Mouse (Mus musculus) heart, embryonic 11.5 days (tissue): Measurements from ENCODE around the gene Ttc21a. TPM values are rescaled to one million over a fixed set of nuclear protein-coding genes. Genes with fewer than 3 reads are reported as not detected.

Experiments used
- ATAC-seq: fragments of 200-750 bp; cut with Nextera tagmentation; replicated peaks from 2 replicates; pipeline ENCODE4 v1.8.0; 2017; ENCODE audit warnings: moderate library complexity; ENCODE audit not compliant: insufficient number of reproducible peaks, low FRiP score, low TSS enrichment
- H3K27ac ChIP-seq: fragments of 300-500 bp; sonication (generic); 2 replicates; pipeline ENCODE4 v1.5.1; 2014; ENCODE audit warnings: mild to moderate bottlenecking, low read depth, low read length
- H3K27me3 ChIP-seq: fragments of 300-500 bp; sonication (generic); 2 replicates; pipeline ENCODE4 v1.6.1; 2014; ENCODE audit warnings: mild to moderate bottlenecking, low read length, mixed read lengths; ENCODE audit not compliant: control insufficient read depth, insufficient read depth
- H3K36me3 ChIP-seq: fragments of 300-500 bp; sonication (generic); 2 replicates; pipeline ENCODE4 v1.6.1; 2014; ENCODE audit warnings: mild to moderate bottlenecking, low read length, moderate library complexity, mixed read lengths; ENCODE audit not compliant: control insufficient read depth, insufficient read depth
- H3K4me1 ChIP-seq: fragments of 300-500 bp; sonication (generic); 2 replicates; pipeline ENCODE4 v1.6.1; 2014; ENCODE audit warnings: low read length; ENCODE audit not compliant: control insufficient read depth, insufficient read depth
- H3K4me2 ChIP-seq: fragments of 300-500 bp; sonication (generic); 2 replicates; pipeline ENCODE4 v1.6.1; 2014; ENCODE audit warnings: mild to moderate bottlenecking, moderate library complexity
- H3K4me3 ChIP-seq: fragments of 300-500 bp; sonication (generic); 2 replicates; pipeline ENCODE4 v1.5.1; 2014; ENCODE audit warnings: low read depth, low read length
- H3K9ac ChIP-seq: fragments of 300-500 bp; sonication (generic); 2 replicates; pipeline ENCODE4 v1.6.1; 2014; ENCODE audit warnings: mild to moderate bottlenecking, low read depth, low read length, moderate library complexity
- H3K9me3 ChIP-seq: fragments of 300-500 bp; sonication (generic); replicated peaks from 2 replicates; pipeline ENCODE4 v1.6.1; 2016; ENCODE audit warnings: low read length; ENCODE audit not compliant: control insufficient read depth
- WGBS: fragments of 180-500 bp; shearing (Covaris S2); extraction: QIAGEN DNeasy Blood & Tissue Kit; methylation state at CpG from one replicate; pipeline ENCODE4 v1.1.7; 2014; ENCODE audit not compliant: insufficient replicate concordance; 5-methylcytosine and 5-hydroxymethylcytosine counted together
- polyA plus RNA-seq: library from polyadenylated mRNA; unstranded; fragments of >200 nt; fragmentation: Nextera tagmentation; extraction: Ambion mirVana; gene quantifications from 2 replicates; pipeline ENCODE4 v1.2.1, GENCODE M21; 2014

Ttc21a gene
- polyA plus RNA-seq, 1 experiment from 2014 or later, result 0.23 TPM

- peaks cover 11% of the 10 kb centered on the region for H3K36me3 ChIP-seq
- H3K27me3 ChIP-seq, result no peaks in the 10 kb centered on the region
- no peak overlapping the region for H3K27ac ChIP-seq
- H3K4me3 ChIP-seq, result no peak overlapping the region
- WGBS, result 79% methylated on average over 12 of the region's 12 CpGs
- no peak for ATAC-seq
- no peaks in the 10 kb centered on the region for H3K4me1 ChIP-seq
- no peaks in the 10 kb centered on the region for H3K9me3 ChIP-seq
- no peak overlapping the region for H3K4me2 ChIP-seq
- H3K9ac ChIP-seq, result no peak overlapping the region
Measured at GRCm38 (mm10) chr9:119902410-119903151, 34.8 kb upstream of the Ttc21a start.

- Histone ChIP-seq H3K4me3 (no peak overlapping the region), H3K4me2 (no peak overlapping the region), H3K27me3 (no peaks in the 10 kb centered on the region), H3K36me3 (peaks cover 43% of the 10 kb centered on the region), H3K9ac (no peak overlapping the region), H3K4me1 (no peaks in the 10 kb centered on the region), H3K27ac (no peak overlapping the region), H3K9me3 (no peaks in the 10 kb centered on the region)
- ATAC-seq, result no peak
- WGBS, result 95% methylated on average over 3 of the region's 3 CpGs
Measured at GRCm38 (mm10) chr9:119908708-119909107, 28.7 kb upstream of the Ttc21a start.

DNA sequence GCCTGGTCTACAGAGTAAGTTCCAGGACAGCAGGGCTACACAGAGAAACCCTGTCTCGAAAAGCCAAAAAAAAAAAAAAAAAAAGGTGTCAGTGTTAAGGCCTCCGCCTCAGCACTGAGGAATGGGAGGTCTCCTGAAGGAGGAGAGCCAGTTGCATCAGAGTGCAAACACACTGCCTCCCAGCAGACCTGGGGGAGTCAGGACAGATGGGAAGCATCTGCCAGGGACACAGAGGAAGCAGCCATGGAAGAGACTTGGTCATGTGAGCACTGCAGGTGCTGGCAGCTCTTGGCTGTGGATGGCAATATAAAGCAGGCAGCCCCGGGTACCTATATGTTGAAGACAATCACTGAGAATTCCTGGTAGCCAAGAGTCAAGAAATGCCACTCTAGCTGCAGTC is 27.5 kb upstream of the Ttc21a start:
- Histone ChIP-seq H3K36me3 (peaks cover 54% of the 10 kb centered on the region), H3K27me3 (no peaks in the 10 kb centered on the region), H3K27ac (no peak overlapping the region), H3K4me1 (no peaks in the 10 kb centered on the region), H3K9ac (no peak overlapping the region), H3K4me2 (no peak overlapping the region), H3K4me3 (no peak overlapping the region), H3K9me3 (no peaks in the 10 kb centered on the region)
- WGBS, result 79% methylated on average over 3 of the region's 3 CpGs
- ATAC-seq, result no peak

DNA sequence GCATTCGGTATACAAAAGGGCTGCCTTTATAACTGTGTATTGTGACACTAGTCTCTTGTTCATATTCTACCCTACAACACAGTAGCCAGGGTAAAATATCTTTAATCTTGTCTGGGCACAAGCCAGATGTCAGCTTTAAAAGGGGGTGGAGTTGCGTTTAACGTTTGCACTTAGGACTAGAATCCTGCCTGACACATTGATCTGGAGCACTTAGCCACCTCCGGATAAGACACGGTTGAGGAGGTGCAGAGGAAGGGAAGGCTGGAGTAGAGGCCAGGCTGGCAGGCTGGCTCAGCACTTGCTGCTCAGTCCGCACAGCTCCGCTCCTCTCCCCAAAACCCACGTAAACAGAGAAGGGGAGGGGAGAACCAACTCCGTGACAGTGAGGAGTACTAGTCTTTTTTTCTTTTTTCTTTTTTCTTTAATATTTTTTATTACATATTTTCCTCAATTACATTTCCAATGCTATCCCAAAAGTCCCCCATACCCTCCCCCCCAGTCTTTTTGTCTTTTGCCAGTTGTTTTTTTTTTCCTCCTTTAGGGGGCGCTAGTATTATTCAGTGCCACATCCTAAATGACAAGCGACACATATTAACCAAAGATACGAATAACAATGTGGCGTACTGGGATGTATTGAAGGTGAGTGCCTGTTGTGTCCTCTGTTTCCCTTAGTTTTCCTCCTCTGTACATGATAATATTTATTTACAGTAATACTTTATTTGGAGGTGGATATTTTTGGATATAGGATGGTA is 24.1 kb upstream of the Ttc21a start:
- WGBS, result 74% methylated on average over 13 of the region's 13 CpGs
- no peak for ATAC-seq
- no peaks in the 10 kb centered on the region for H3K4me1 ChIP-seq
- H3K9me3 ChIP-seq, result no peaks in the 10 kb centered on the region
- no peaks in the 10 kb centered on the region for H3K27me3 ChIP-seq
- no peak overlapping the region for H3K4me2 ChIP-seq
- no peak overlapping the region for H3K27ac ChIP-seq
- no peak overlapping the region for H3K4me3 ChIP-seq
- no peak overlapping the region for H3K9ac ChIP-seq
- H3K36me3 ChIP-seq, result peaks cover 50% of the 10 kb centered on the region

GRCm38 (mm10) chr9:119919858-119920257 is 17.5 kb upstream of the Ttc21a start:
- Histone ChIP-seq H3K36me3 (peaks cover 28% of the 10 kb centered on the region), H3K27ac (no peak overlapping the region), H3K9ac (no peak overlapping the region), H3K4me1 (no peaks in the 10 kb centered on the region), H3K4me3 (no peak overlapping the region), H3K27me3 (no peaks in the 10 kb centered on the region), H3K9me3 (no peaks in the 10 kb centered on the region), H3K4me2 (no peak overlapping the region)
- WGBS, result 79% methylated on average over 1 of the region's 1 CpGs
- no peak for ATAC-seq

- H3K36me3 ChIP-seq, result peaks cover 17% of the 10 kb centered on the region
- 54% methylated on average over 4 of the region's 4 CpGs for WGBS
- H3K4me1 ChIP-seq, result no peaks in the 10 kb centered on the region
- H3K27ac ChIP-seq, result no peak overlapping the region
- no peaks in the 10 kb centered on the region for H3K9me3 ChIP-seq
- no peak for ATAC-seq
- no peak overlapping the region for H3K4me2 ChIP-seq
- H3K9ac ChIP-seq, result no peak overlapping the region
- H3K4me3 ChIP-seq, result no peak overlapping the region
- no peaks in the 10 kb centered on the region for H3K27me3 ChIP-seq
Measured at GRCm38 (mm10) chr9:119923462-119923861, 13.9 kb upstream of the Ttc21a start.

DNA sequence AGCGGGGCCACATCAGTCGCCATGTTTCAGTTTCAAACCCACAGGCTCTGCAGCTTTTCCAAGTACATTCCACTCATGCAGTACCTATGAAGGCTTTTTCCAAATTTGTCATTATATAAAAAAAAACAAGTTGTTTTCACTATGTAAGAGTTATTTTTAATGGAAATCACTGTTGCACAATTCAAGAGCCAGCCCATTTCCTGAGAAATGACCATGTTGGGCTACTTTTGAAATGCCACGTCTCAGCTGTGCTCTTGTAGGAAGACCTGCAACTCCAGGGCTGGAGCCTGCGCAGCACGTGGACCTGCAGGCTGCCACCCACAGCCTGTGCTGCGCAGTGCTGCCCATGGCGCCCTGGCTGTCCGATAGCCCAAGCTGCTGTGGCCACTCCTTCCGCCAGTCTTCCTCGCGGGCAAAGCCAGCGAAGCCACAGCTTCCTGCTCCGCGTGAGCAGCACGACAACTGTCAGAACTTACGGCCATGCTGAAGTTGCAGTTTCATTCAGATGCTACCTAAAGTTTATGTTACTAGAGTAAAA is 12.2 kb upstream of the Ttc21a start:
- Histone ChIP-seq H3K4me1 (no peaks in the 10 kb centered on the region), H3K4me3 (no peak overlapping the region), H3K9me3 (no peaks in the 10 kb centered on the region), H3K4me2 (no peak overlapping the region), H3K27ac (no peak overlapping the region), H3K9ac (no peak overlapping the region), H3K36me3 (peaks cover 16% of the 10 kb centered on the region), H3K27me3 (no peaks in the 10 kb centered on the region)
- ATAC-seq, result no peak
- WGBS, result 89% methylated on average over 16 of the region's 16 CpGs

GRCm38 (mm10) chr9:119925729-119926128 is 11.7 kb upstream of the Ttc21a start:
- H3K4me2 ChIP-seq, result no peak overlapping the region
- H3K27ac ChIP-seq, result no peak overlapping the region
- H3K9ac ChIP-seq, result no peak overlapping the region
- H3K36me3 ChIP-seq, result peaks cover 15% of the 10 kb centered on the region
- H3K4me3 ChIP-seq, result no peak overlapping the region
- no peak for ATAC-seq
- WGBS, result 77% methylated on average over 8 of the region's 8 CpGs
- H3K9me3 ChIP-seq, result no peaks in the 10 kb centered on the region
- H3K27me3 ChIP-seq, result no peaks in the 10 kb centered on the region
- H3K4me1 ChIP-seq, result no peaks in the 10 kb centered on the region
